Mouse (Mus musculus) CH12.LX (cell line): Measurements from ENCODE around the gene Sim1. TPM values are rescaled to one million over a fixed set of nuclear protein-coding genes. Genes with fewer than 3 reads are reported as not detected.

Experiments
- DNase-seq: peaks from one replicate; pipeline ENCODE4 v3.0.0-alpha.2; 2013; ENCODE audit errors: extremely low read depth
- H3K27ac ChIP-seq: 2 replicates; pipeline ENCODE4 v1.5.1; 2012; ENCODE audit warnings: low read depth, mild to moderate bottlenecking, control low read depth, moderate library complexity; ENCODE audit not compliant: insufficient read depth
- H3K27me3 ChIP-seq: replicated peaks from 2 replicates; pipeline ENCODE3; 2012; ENCODE audit warnings: inconsistent platforms
- H3K36me3 ChIP-seq, 2 experiments: replicated peaks in 1 of 2; 2 replicates each; pipeline versions ENCODE3 to v1.6.1; 2012; ENCODE audit warnings: inconsistent platforms in 1 of 2, low read length in 1 of 2, mild to moderate bottlenecking in 1 of 2, mixed read lengths in 1 of 2, moderate library complexity in 1 of 2; ENCODE audit not compliant: control insufficient read depth in 1 of 2, insufficient read depth in 1 of 2
- H3K4me1 ChIP-seq, 2 experiments: 2 replicates each; pipeline ENCODE4 v1.6.1; 2012; ENCODE audit warnings: inconsistent platforms in 1 of 2, moderate library complexity in 1 of 2; ENCODE audit not compliant: insufficient read depth in 2 of 2, control insufficient read depth in 1 of 2
- H3K4me2 ChIP-seq: 2 replicates; pipeline ENCODE4 v1.6.1; 2012; ENCODE audit warnings: low read depth, mild to moderate bottlenecking, control low read depth; ENCODE audit not compliant: poor library complexity, insufficient read depth, severe bottlenecking
- H3K4me3 ChIP-seq, 3 experiments: fragments of 150-350 bp in 1 of 3; sonication (generic) in 1 of 3; replicated peaks in 1 of 3; 2 replicates each; pipeline versions ENCODE3 to v1.5.1; 2011 to 2012; ENCODE audit warnings: low read depth in 2 of 3, low read length in 2 of 3, mild to moderate bottlenecking in 2 of 3, moderate library complexity in 2 of 3, control low read depth in 1 of 3, improper control_type of control experiment in 1 of 3, inconsistent platforms in 1 of 3, mixed read lengths in 1 of 3; ENCODE audit not compliant: poor library complexity in 1 of 3
- H3K79me2 ChIP-seq: replicated peaks from 2 replicates; pipeline ENCODE4 v1.6.1; 2012; ENCODE audit warnings: mild to moderate bottlenecking, moderate library complexity; ENCODE audit not compliant: control insufficient read depth, poor library complexity, insufficient read depth, severe bottlenecking; ENCODE audit errors: extremely low read depth
- H3K9ac ChIP-seq: 2 replicates; pipeline ENCODE4 v1.6.1; 2012; ENCODE audit warnings: low read depth, mild to moderate bottlenecking, control low read depth, moderate library complexity; ENCODE audit not compliant: insufficient read depth
- H3K9me3 ChIP-seq: replicated peaks from 2 replicates; pipeline ENCODE3; 2012; ENCODE audit warnings: low read length, inconsistent platforms, mixed read lengths
- BHLHE40 ChIP-seq: IDR thresholded peaks from 2 replicates; pipeline ENCODE4 v1.6.1; 2011; ENCODE audit warnings: mild to moderate bottlenecking, low read depth, low read length, improper control_type of control experiment
- CHD2 ChIP-seq: IDR thresholded peaks from 2 replicates; pipeline ENCODE4 v1.6.1; 2011; ENCODE audit warnings: low read length, improper control_type of control experiment
- CTCF ChIP-seq, 2 experiments: IDR thresholded peaks in 1 of 2; conservative IDR thresholded peaks in 1 of 2; 2 replicates each; pipeline ENCODE4 v1.5.1; 2011 to 2012; ENCODE audit warnings: low read depth in 2 of 2, low read length in 2 of 2, improper control_type of control experiment in 1 of 2, inconsistent platforms in 1 of 2, mild to moderate bottlenecking in 1 of 2, moderate library complexity in 1 of 2
- ELF1 ChIP-seq: IDR thresholded peaks from 2 replicates; pipeline ENCODE4 v1.6.1; 2014; ENCODE audit warnings: low read depth, mild to moderate bottlenecking, inconsistent platforms, low read length, improper control_type of control experiment
- GABPA ChIP-seq: IDR thresholded peaks from 2 replicates; pipeline ENCODE4 v1.6.1; 2012; ENCODE audit warnings: low read depth, low read length, improper control_type of control experiment, inconsistent platforms; ENCODE audit not compliant: insufficient replicate concordance
- IRF4 ChIP-seq: IDR thresholded peaks from 2 replicates; pipeline ENCODE4 v1.6.1; 2014; ENCODE audit warnings: low read depth, mild to moderate bottlenecking, inconsistent platforms, low read length, improper control_type of control experiment
- JUND ChIP-seq: conservative IDR thresholded peaks from 2 replicates; pipeline ENCODE4 v1.6.1; 2011; ENCODE audit warnings: low read depth, low read length, improper control_type of control experiment
- MAFK ChIP-seq: IDR thresholded peaks from 2 replicates; pipeline ENCODE4 v1.6.1; 2011; ENCODE audit warnings: low read length, improper control_type of control experiment; ENCODE audit not compliant: insufficient replicate concordance
- MAX ChIP-seq: IDR thresholded peaks from 2 replicates; pipeline ENCODE4 v1.6.1; 2011; ENCODE audit warnings: low read length, improper control_type of control experiment
- MXI1 ChIP-seq: IDR thresholded peaks from 2 replicates; pipeline ENCODE4 v1.6.1; 2011; ENCODE audit warnings: mild to moderate bottlenecking, low read depth, low read length, improper control_type of control experiment
- MYC ChIP-seq: IDR thresholded peaks from 2 replicates; pipeline ENCODE4 v1.6.1; 2011; ENCODE audit warnings: low read depth, mild to moderate bottlenecking, improper control_type of control experiment, low read length
- NRF1 ChIP-seq: IDR thresholded peaks from 2 replicates; pipeline ENCODE4 v1.6.1; 2014; ENCODE audit warnings: low read depth, mild to moderate bottlenecking, inconsistent platforms, low read length, improper control_type of control experiment, moderate library complexity
- POLR2AphosphoS2 ChIP-seq: IDR thresholded peaks from 2 replicates; pipeline ENCODE4 v1.6.1; 2011; ENCODE audit warnings: low read depth, low read length, improper control_type of control experiment
- RAD21 ChIP-seq: IDR thresholded peaks from 2 replicates; pipeline ENCODE4 v1.6.1; 2011; ENCODE audit warnings: low read depth, mild to moderate bottlenecking, low read length, improper control_type of control experiment, moderate library complexity
- SIN3A ChIP-seq: IDR thresholded peaks from 2 replicates; pipeline ENCODE4 v1.6.1; 2012; ENCODE audit warnings: low read length, improper control_type of control experiment, inconsistent platforms
- SMC3 ChIP-seq: IDR thresholded peaks from 2 replicates; pipeline ENCODE4 v1.6.1; 2011; ENCODE audit warnings: low read depth, low read length, improper control_type of control experiment
- TBP ChIP-seq: conservative IDR thresholded peaks from 2 replicates; pipeline ENCODE4 v1.6.1; 2011; ENCODE audit warnings: low read depth, low read length, improper control_type of control experiment
- TCF12 ChIP-seq: IDR thresholded peaks from 2 replicates; pipeline ENCODE4 v1.6.1; 2014; ENCODE audit warnings: low read depth, mild to moderate bottlenecking, inconsistent platforms, low read length, improper control_type of control experiment
- USF1 ChIP-seq: IDR thresholded peaks from 2 replicates; pipeline ENCODE4 v1.6.1; 2014; ENCODE audit warnings: low read depth, mild to moderate bottlenecking, inconsistent platforms, low read length, improper control_type of control experiment
- USF2 ChIP-seq: conservative IDR thresholded peaks from 2 replicates; pipeline ENCODE4 v1.6.1; 2011; ENCODE audit warnings: low read depth, low read length, improper control_type of control experiment
- ZKSCAN1 ChIP-seq: IDR thresholded peaks from 2 replicates; pipeline ENCODE4 v1.6.1; 2012; ENCODE audit warnings: low read depth, inconsistent platforms, low read length, improper control_type of control experiment, borderline replicate concordance
- dilution Hi-C: fragments of 300-500 bp; cut with MboI; formaldehyde crosslinking; loops from 2 replicates; pipeline ENCODE4 v1.14.3; 2020; ENCODE audit warnings: low sequenced_read_pairs; ENCODE audit not compliant: extremely low pct_unique_long_range_greater_than_20kb, extremely low pct_ligation_motif_present
- in situ Hi-C: fragments of 300-500 bp; cut with MboI; formaldehyde crosslinking; loops from 3 replicates; pipeline ENCODE4 v1.14.3; 2019; ENCODE audit warnings: low sequenced_read_pairs, low pct_ligation_motif_present, low pct_unique_long_range_greater_than_20kb, mixed read lengths
- polyA plus RNA-seq: library from polyadenylated mRNA; unstranded; fragments of >175 nt; gene quantifications from 2 replicates; pipeline ENCODE4 v1.2.1, GENCODE M21; 2012; ENCODE audit warnings: low read depth; ENCODE audit not compliant: insufficient read length
- total RNA-seq, 2 experiments: library from RNA; depleted of rRNA; stranded (reverse); fragments of 300-350 nt in 1 of 2; fragments of >200 nt in 1 of 2; gene quantifications; 2 replicates each; pipeline ENCODE4 v1.2.3; 2012 to 2014

The Sim1 gene
- total and polyA plus RNA-seq, 3 experiments: 0.03 to 0.07 (median 0.04) TPM

DNA sequence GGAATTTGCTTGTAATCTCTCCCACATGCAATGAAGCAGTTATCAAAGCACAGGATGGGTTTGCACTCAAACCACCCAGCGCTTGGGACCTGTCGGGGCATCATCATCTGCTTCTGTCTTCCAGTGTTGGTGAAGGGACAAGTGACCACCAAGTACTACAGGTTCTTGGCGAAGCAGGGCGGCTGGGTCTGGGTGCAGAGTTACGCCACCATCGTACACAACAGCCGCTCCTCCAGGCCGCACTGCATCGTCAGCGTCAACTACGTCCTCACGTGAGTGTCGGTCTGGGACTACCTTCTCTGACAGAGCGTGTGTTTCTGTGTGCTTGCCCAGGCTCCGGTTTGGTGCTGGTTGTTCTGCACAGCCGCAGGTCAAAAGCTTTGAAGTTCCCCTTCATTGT is 15.8 kb downstream of the Sim1 start:
- Histone ChIP-seq H3K27me3 (no peaks in the 10 kb centered on the region), H3K27ac (no peak overlapping the region), H3K4me3 (no peak overlapping the region), H3K9me3 (no peaks in the 10 kb centered on the region), H3K4me2 (no peak overlapping the region), H3K4me1 (peaks cover 2 to 21% of the 10 kb centered on the region in 2 experiments; a peak in 3 of 4 replicates), H3K36me3 (no peaks in the 10 kb centered on the region), H3K79me2 (no peaks in the 10 kb centered on the region), H3K9ac (no peak overlapping the region)
- dilution Hi-C loops: no loop called here
- in situ Hi-C loops: no loop called here
- TF ChIP-seq JUND (no peak), RAD21 (no peak), TCF12 (no peak), ELF1 (no peak)
- no peak for DNase-seq

DNA sequence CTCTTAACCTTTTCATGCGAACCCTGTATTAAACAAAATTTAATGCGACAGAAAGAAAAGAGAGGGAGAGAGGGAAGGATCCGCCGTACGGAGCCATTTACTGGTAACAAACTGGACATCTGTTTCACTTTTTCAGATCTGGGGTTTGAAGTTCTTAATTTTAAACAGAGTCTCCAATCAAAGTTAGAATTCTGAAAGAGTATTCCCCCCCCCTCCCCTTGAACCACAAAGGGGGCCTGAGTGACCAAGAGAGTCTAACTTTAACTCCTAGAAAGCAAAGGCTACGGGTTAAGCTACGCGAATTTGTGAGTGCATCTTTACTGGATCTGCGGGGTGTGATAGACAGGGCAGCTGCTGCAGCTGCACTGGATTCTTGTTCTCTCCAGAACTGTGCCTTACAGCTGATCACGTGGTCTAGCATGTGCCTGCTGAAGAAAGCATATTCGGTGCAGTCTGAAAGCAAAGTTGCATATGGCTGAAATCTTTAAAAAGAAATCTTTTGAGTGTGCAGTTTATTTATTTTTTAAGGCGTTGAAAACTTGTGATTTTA is 16.4 kb downstream of the Sim1 start:
- TF ChIP-seq BHLHE40: 0 out of 2 replicates have a peak, but pooled peaks have one; percentile 14
- no peak for TF ChIP-seq MYC
- no peak for TF ChIP-seq GABPA
- no peak for TF ChIP-seq USF2
- peak; percentile 25; the same call in 1 of the 2 replicates for TF ChIP-seq USF1
- TF ChIP-seq MAX: peak; percentile 30; the same call in 1 of the 2 replicates
- TF ChIP-seq TBP: no peak
- no peak for TF ChIP-seq ZKSCAN1
- no peak for TF ChIP-seq NRF1
- H3K36me3 ChIP-seq: no peaks in the 10 kb centered on the region

DNA sequence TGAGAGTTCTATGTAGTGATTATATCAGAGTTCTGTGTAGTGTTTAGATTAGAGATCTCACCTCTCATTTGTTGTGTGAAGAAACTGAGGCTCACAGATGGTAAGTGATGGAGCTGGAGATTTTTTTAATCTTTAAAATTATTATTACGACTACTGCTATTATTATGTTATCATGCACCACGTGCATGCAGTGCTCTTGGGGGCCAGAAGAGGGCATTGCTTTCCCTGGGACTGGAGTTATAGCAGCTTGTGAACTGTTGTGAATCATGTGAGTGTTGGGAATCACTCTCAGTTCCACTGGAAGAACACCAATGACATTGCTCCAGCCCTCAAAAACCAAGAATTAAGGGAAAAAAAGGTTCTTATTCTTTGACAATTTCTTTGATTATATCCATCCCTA is 21.1 kb downstream of the Sim1 start:
- Histone ChIP-seq H3K4me2 (no peak overlapping the region), H3K9ac (no peak overlapping the region), H3K27me3 (no peaks in the 10 kb centered on the region), H3K79me2 (no peaks in the 10 kb centered on the region), H3K9me3 (no peaks in the 10 kb centered on the region), H3K27ac (no peak overlapping the region), H3K4me1 (no peaks in the 10 kb centered on the region)
- in situ Hi-C loops: no loop called here
- peak; percentile 13 for DNase-seq
- TF ChIP-seq RAD21: peak; percentile 50
- no peak for TF ChIP-seq MAFK
- no peak for TF ChIP-seq TCF12
- no peak for TF ChIP-seq CHD2
- peak; percentile 15 to 53; a peak in 3 of 4 replicates for TF ChIP-seq CTCF (conservative IDR thresholded peaks at IDR 0.05 in 1 of 2, IDR thresholded peaks at IDR 0.05 in 1 of 2; ENCODE audit: low read depth in 2 of 2, low read length in 2 of 2)
- TF ChIP-seq IRF4: no peak
- no peak for TF ChIP-seq SIN3A
- TF ChIP-seq MXI1: no peak
- no peak for TF ChIP-seq USF1
- TF ChIP-seq POLR2AphosphoS2: no peak
- peak; percentile 38 for TF ChIP-seq SMC3
- TF ChIP-seq, all 38 proteins: peak for 3
- Histone ChIP-seq H3K4me3 (no peak overlapping the region), H3K36me3 (no peaks in the 10 kb centered on the region)
- dilution Hi-C loops: no loop called here

More for the DNA sequence above, 16.4 kb downstream of the Sim1 start:
- Histone ChIP-seq H3K79me2 (no peaks in the 10 kb centered on the region), H3K27me3 (no peaks in the 10 kb centered on the region), H3K27ac (no peak overlapping the region), H3K9ac (no peak overlapping the region), H3K4me3 (no peak overlapping the region), H3K4me1 (peaks cover 2 to 21% of the 10 kb centered on the region in 2 experiments; a peak in 3 of 4 replicates), H3K4me2 (no peak overlapping the region), H3K9me3 (no peaks in the 10 kb centered on the region)
- no peak for DNase-seq
- in situ Hi-C loops (no loop called here), dilution Hi-C loops (no loop called here)
